Mouse (Mus musculus) CH12.LX (cell line): ENCODE measurements at regions not wholly inside any gene's neighbourhood (a gene's known extent, or its start where the extent isn't known, plus 50 kb on each side); places are given as distances from the start of the nearest gene placed in this dataset.

Source experiments
- DNase-seq: peaks from one replicate; pipeline ENCODE4 v3.0.0-alpha.2; 2013; ENCODE audit errors: extremely low read depth
- H3K27ac ChIP-seq: 2 replicates; pipeline ENCODE4 v1.5.1; 2012; ENCODE audit warnings: low read depth, mild to moderate bottlenecking, control low read depth, moderate library complexity; ENCODE audit not compliant: insufficient read depth
- H3K27me3 ChIP-seq: replicated peaks from 2 replicates; pipeline ENCODE3; 2012; ENCODE audit warnings: inconsistent platforms
- H3K36me3 ChIP-seq, 2 experiments: replicated peaks in 1 of 2; 2 replicates each; pipeline versions ENCODE3 to v1.6.1; 2012; ENCODE audit warnings: inconsistent platforms in 1 of 2, low read length in 1 of 2, mild to moderate bottlenecking in 1 of 2, mixed read lengths in 1 of 2, moderate library complexity in 1 of 2; ENCODE audit not compliant: control insufficient read depth in 1 of 2, insufficient read depth in 1 of 2
- H3K4me1 ChIP-seq, 2 experiments: 2 replicates each; pipeline ENCODE4 v1.6.1; 2012; ENCODE audit warnings: inconsistent platforms in 1 of 2, moderate library complexity in 1 of 2; ENCODE audit not compliant: insufficient read depth in 2 of 2, control insufficient read depth in 1 of 2
- H3K4me2 ChIP-seq: 2 replicates; pipeline ENCODE4 v1.6.1; 2012; ENCODE audit warnings: low read depth, mild to moderate bottlenecking, control low read depth; ENCODE audit not compliant: poor library complexity, insufficient read depth, severe bottlenecking
- H3K4me3 ChIP-seq, 3 experiments: fragments of 150-350 bp in 1 of 3; sonication (generic) in 1 of 3; replicated peaks in 1 of 3; 2 replicates each; pipeline versions ENCODE3 to v1.5.1; 2011 to 2012; ENCODE audit warnings: low read depth in 2 of 3, low read length in 2 of 3, mild to moderate bottlenecking in 2 of 3, moderate library complexity in 2 of 3, control low read depth in 1 of 3, improper control_type of control experiment in 1 of 3, inconsistent platforms in 1 of 3, mixed read lengths in 1 of 3; ENCODE audit not compliant: poor library complexity in 1 of 3
- H3K79me2 ChIP-seq: replicated peaks from 2 replicates; pipeline ENCODE4 v1.6.1; 2012; ENCODE audit warnings: mild to moderate bottlenecking, moderate library complexity; ENCODE audit not compliant: control insufficient read depth, poor library complexity, insufficient read depth, severe bottlenecking; ENCODE audit errors: extremely low read depth
- H3K9ac ChIP-seq: 2 replicates; pipeline ENCODE4 v1.6.1; 2012; ENCODE audit warnings: low read depth, mild to moderate bottlenecking, control low read depth, moderate library complexity; ENCODE audit not compliant: insufficient read depth
- H3K9me3 ChIP-seq: replicated peaks from 2 replicates; pipeline ENCODE3; 2012; ENCODE audit warnings: low read length, inconsistent platforms, mixed read lengths
- BHLHE40 ChIP-seq: IDR thresholded peaks from 2 replicates; pipeline ENCODE4 v1.6.1; 2011; ENCODE audit warnings: mild to moderate bottlenecking, low read depth, low read length, improper control_type of control experiment
- CHD1 ChIP-seq: IDR thresholded peaks from 2 replicates; pipeline ENCODE4 v1.6.1; 2012; ENCODE audit warnings: low read depth, low read length, improper control_type of control experiment, inconsistent platforms
- CHD2 ChIP-seq: IDR thresholded peaks from 2 replicates; pipeline ENCODE4 v1.6.1; 2011; ENCODE audit warnings: low read length, improper control_type of control experiment
- E2F4 ChIP-seq: IDR thresholded peaks from 2 replicates; pipeline ENCODE4 v1.6.1; 2011; ENCODE audit warnings: low read depth, low read length, improper control_type of control experiment; ENCODE audit not compliant: insufficient replicate concordance
- ELF1 ChIP-seq: IDR thresholded peaks from 2 replicates; pipeline ENCODE4 v1.6.1; 2014; ENCODE audit warnings: low read depth, mild to moderate bottlenecking, inconsistent platforms, low read length, improper control_type of control experiment
- EP300 ChIP-seq: IDR thresholded peaks from 2 replicates; pipeline ENCODE4 v1.6.1; 2011; ENCODE audit warnings: low read length, improper control_type of control experiment
- ETS1 ChIP-seq: conservative IDR thresholded peaks from 2 replicates; pipeline ENCODE4 v1.6.1; 2012; ENCODE audit warnings: low read depth, mild to moderate bottlenecking, inconsistent platforms, low read length, improper control_type of control experiment, moderate library complexity
- HCFC1 ChIP-seq: IDR thresholded peaks from 2 replicates; pipeline ENCODE4 v1.6.1; 2012; ENCODE audit warnings: low read depth, mild to moderate bottlenecking, inconsistent platforms, low read length, improper control_type of control experiment
- IRF4 ChIP-seq: IDR thresholded peaks from 2 replicates; pipeline ENCODE4 v1.6.1; 2014; ENCODE audit warnings: low read depth, mild to moderate bottlenecking, inconsistent platforms, low read length, improper control_type of control experiment
- JUND ChIP-seq: conservative IDR thresholded peaks from 2 replicates; pipeline ENCODE4 v1.6.1; 2011; ENCODE audit warnings: low read depth, low read length, improper control_type of control experiment
- KAT2A ChIP-seq: IDR thresholded peaks from 2 replicates; pipeline ENCODE4 v1.6.1; 2012; ENCODE audit warnings: low read length, improper control_type of control experiment, inconsistent platforms; ENCODE audit not compliant: insufficient replicate concordance
- MAX ChIP-seq: IDR thresholded peaks from 2 replicates; pipeline ENCODE4 v1.6.1; 2011; ENCODE audit warnings: low read length, improper control_type of control experiment
- MEF2A ChIP-seq: IDR thresholded peaks from 2 replicates; pipeline ENCODE4 v1.6.1; 2014; ENCODE audit warnings: low read depth, mild to moderate bottlenecking, inconsistent platforms, low read length, improper control_type of control experiment, borderline replicate concordance
- MXI1 ChIP-seq: IDR thresholded peaks from 2 replicates; pipeline ENCODE4 v1.6.1; 2011; ENCODE audit warnings: mild to moderate bottlenecking, low read depth, low read length, improper control_type of control experiment
- MYC ChIP-seq: IDR thresholded peaks from 2 replicates; pipeline ENCODE4 v1.6.1; 2011; ENCODE audit warnings: low read depth, mild to moderate bottlenecking, improper control_type of control experiment, low read length
- NELFE ChIP-seq: IDR thresholded peaks from 2 replicates; pipeline ENCODE4 v1.6.1; 2011; ENCODE audit warnings: low read depth, low read length, improper control_type of control experiment
- NRF1 ChIP-seq: IDR thresholded peaks from 2 replicates; pipeline ENCODE4 v1.6.1; 2014; ENCODE audit warnings: low read depth, mild to moderate bottlenecking, inconsistent platforms, low read length, improper control_type of control experiment, moderate library complexity
- PAX5 ChIP-seq: IDR thresholded peaks from 2 replicates; pipeline ENCODE4 v1.6.1; 2012; ENCODE audit warnings: low read length, inconsistent platforms, mixed read lengths
- POLR2A ChIP-seq: IDR thresholded peaks from 2 replicates; pipeline ENCODE4 v1.6.1; 2011; ENCODE audit warnings: low read depth, mild to moderate bottlenecking, improper control_type of control experiment, low read length
- POLR2AphosphoS2 ChIP-seq: IDR thresholded peaks from 2 replicates; pipeline ENCODE4 v1.6.1; 2011; ENCODE audit warnings: low read depth, low read length, improper control_type of control experiment
- RCOR1 ChIP-seq: conservative IDR thresholded peaks from 2 replicates; pipeline ENCODE4 v1.6.1; 2012; ENCODE audit warnings: low read depth, mild to moderate bottlenecking, inconsistent platforms, low read length, improper control_type of control experiment
- SIN3A ChIP-seq: IDR thresholded peaks from 2 replicates; pipeline ENCODE4 v1.6.1; 2012; ENCODE audit warnings: low read length, improper control_type of control experiment, inconsistent platforms
- TBP ChIP-seq: conservative IDR thresholded peaks from 2 replicates; pipeline ENCODE4 v1.6.1; 2011; ENCODE audit warnings: low read depth, low read length, improper control_type of control experiment
- TCF12 ChIP-seq: IDR thresholded peaks from 2 replicates; pipeline ENCODE4 v1.6.1; 2014; ENCODE audit warnings: low read depth, mild to moderate bottlenecking, inconsistent platforms, low read length, improper control_type of control experiment
- UBTF ChIP-seq: IDR thresholded peaks from 2 replicates; pipeline ENCODE4 v1.6.1; 2012; ENCODE audit warnings: low read depth, mild to moderate bottlenecking, inconsistent platforms, low read length, improper control_type of control experiment, moderate library complexity
- USF1 ChIP-seq: IDR thresholded peaks from 2 replicates; pipeline ENCODE4 v1.6.1; 2014; ENCODE audit warnings: low read depth, mild to moderate bottlenecking, inconsistent platforms, low read length, improper control_type of control experiment
- USF2 ChIP-seq: conservative IDR thresholded peaks from 2 replicates; pipeline ENCODE4 v1.6.1; 2011; ENCODE audit warnings: low read depth, low read length, improper control_type of control experiment
- ZMIZ1 ChIP-seq: IDR thresholded peaks from 2 replicates; pipeline ENCODE4 v1.6.1; 2012; ENCODE audit warnings: low read depth, mild to moderate bottlenecking, inconsistent platforms, low read length, improper control_type of control experiment
- dilution Hi-C: fragments of 300-500 bp; cut with MboI; formaldehyde crosslinking; loops from 2 replicates; pipeline ENCODE4 v1.14.3; 2020; ENCODE audit warnings: low sequenced_read_pairs; ENCODE audit not compliant: extremely low pct_unique_long_range_greater_than_20kb, extremely low pct_ligation_motif_present
- in situ Hi-C: fragments of 300-500 bp; cut with MboI; formaldehyde crosslinking; loops from 3 replicates; pipeline ENCODE4 v1.14.3; 2019; ENCODE audit warnings: low sequenced_read_pairs, low pct_ligation_motif_present, low pct_unique_long_range_greater_than_20kb, mixed read lengths

- dilution Hi-C loops = no loop called here
- in situ Hi-C loops = loop anchor here (25.0 kb wide), 1 partner anchor 1327 kb away; no protein-coding TSS in a partner anchor
- no peaks in the 10 kb centered on the region for H3K9me3 ChIP-seq
- H3K9ac ChIP-seq = no peak overlapping the region
- DNase-seq = no peak
- H3K27me3 ChIP-seq = no peaks in the 10 kb centered on the region
- H3K79me2 ChIP-seq = no peaks in the 10 kb centered on the region
- H3K4me1 ChIP-seq = peaks cover 0 to 5% of the 10 kb centered on the region in 2 experiments; a peak in 2 of 4 replicates
- no peak overlapping the region for H3K27ac ChIP-seq
- TF ChIP-seq JUND (no peak), POLR2AphosphoS2 (no peak), TBP (no peak), CHD1 (no peak), USF1 (no peak)
- H3K4me2 ChIP-seq = no peak overlapping the region
- no peak overlapping the region for H3K4me3 ChIP-seq
- no peaks in the 10 kb centered on the region for H3K36me3 ChIP-seq
Measured at GRCm38 (mm10) chr1:57214266-57214665, 163.2 kb upstream of the 1700066M21Rik start.

GRCm38 (mm10) chr1:57217656-57218055, 159.8 kb upstream of the 1700066M21Rik start:
- Histone ChIP-seq H3K4me1 (no peaks in the 10 kb centered on the region), H3K36me3 (no peaks in the 10 kb centered on the region), H3K27ac (no peak overlapping the region), H3K4me2 (no peak overlapping the region), H3K9ac (no peak overlapping the region), H3K79me2 (no peaks in the 10 kb centered on the region), H3K27me3 (no peaks in the 10 kb centered on the region), H3K9me3 (no peaks in the 10 kb centered on the region), H3K4me3 (no peak overlapping the region)
- no peak for DNase-seq
- dilution Hi-C loops = no loop called here
- in situ Hi-C loops = loop anchor here (25.0 kb wide), 1 partner anchor 1330 kb away; no protein-coding TSS in a partner anchor
- TF ChIP-seq USF2 (no peak), ETS1 (no peak), USF1 (no peak), HCFC1 (no peak), RCOR1 (no peak), E2F4 (no peak), BHLHE40 (no peak), CHD2 (no peak), IRF4 (no peak), PAX5 (no peak), ELF1 (no peak), KAT2A (no peak)

- TF ChIP-seq NELFE (no peak), CHD2 (no peak), POLR2A (no peak), PAX5 (no peak), ZMIZ1 (no peak), UBTF (no peak), EP300 (no peak), NRF1 (no peak), JUND (no peak), TCF12 (no peak), MAX (no peak), ELF1 (no peak), SIN3A (no peak), MYC (no peak), MXI1 (no peak), MEF2A (no peak)
- no peak overlapping the region for H3K9ac ChIP-seq
- H3K9me3 ChIP-seq = no peaks in the 10 kb centered on the region
- H3K4me2 ChIP-seq = no peak overlapping the region
- in situ Hi-C loops = loop anchor here (25.0 kb wide), 1 partner anchor 1331 kb away; no protein-coding TSS in a partner anchor
- DNase-seq = no peak
- H3K27ac ChIP-seq = no peak overlapping the region
- H3K36me3 ChIP-seq = no peaks in the 10 kb centered on the region
- H3K27me3 ChIP-seq = no peaks in the 10 kb centered on the region
- no peaks in the 10 kb centered on the region for H3K4me1 ChIP-seq
- H3K4me3 ChIP-seq = no peak overlapping the region
- dilution Hi-C loops = no loop called here
- H3K79me2 ChIP-seq = no peaks in the 10 kb centered on the region
Measured at GRCm38 (mm10) chr1:57218127-57218526, 159.3 kb upstream of the 1700066M21Rik start.
